Mouse (Mus musculus) forebrain, embryonic 10.5 days (tissue): ENCODE measurements around the gene Scarb1. TPM values are rescaled to one million over a fixed set of nuclear protein-coding genes. Genes with fewer than 3 reads are reported as not detected.
"Not testable (repeated sequence)": the region's sequence is repeated elsewhere in the genome, so short reads cannot be mapped to it uniquely, and the experiment has no call there.

Experiments
- DNase-seq: peaks from one replicate; pipeline ENCODE4 v3.0.0-alpha.2; 2017; ENCODE audit warnings: low spot score; ENCODE audit errors: extremely low spot score
- H3K27ac ChIP-seq: fragments of 300-500 bp; sonication (generic); 2 replicates; pipeline ENCODE4 v1.5.1; 2016; ENCODE audit warnings: mild to moderate bottlenecking
- H3K27me3 ChIP-seq: fragments of 300-500 bp; sonication (generic); 2 replicates; pipeline ENCODE4 v1.6.1; 2016; ENCODE audit warnings: mild to moderate bottlenecking; ENCODE audit not compliant: poor library complexity, severe bottlenecking
- H3K36me3 ChIP-seq: fragments of 300-500 bp; sonication (generic); replicated peaks from 2 replicates; pipeline ENCODE4 v1.6.1; 2016; ENCODE audit warnings: mild to moderate bottlenecking, moderate library complexity
- H3K4me1 ChIP-seq: fragments of 300-500 bp; sonication (generic); 2 replicates; pipeline ENCODE4 v1.6.1; 2016
- H3K4me3 ChIP-seq: fragments of 300-500 bp; sonication (generic); 2 replicates; pipeline ENCODE4 v1.5.1; 2016; ENCODE audit warnings: mild to moderate bottlenecking, moderate library complexity
- H3K9me3 ChIP-seq: fragments of 300-500 bp; sonication (generic); 2 replicates; pipeline ENCODE4 v1.6.1; 2016; ENCODE audit warnings: mild to moderate bottlenecking, moderate library complexity
- whole genome bisulfite sequencing: fragments of 180-500 bp; shearing (Covaris S2); methylation state at CpG from one replicate; pipeline ENCODE4 v1.1.7; 2016; 5-methylcytosine and 5-hydroxymethylcytosine counted together
- polyA plus RNA-seq: library from polyadenylated mRNA; unstranded; fragments of >200 nt; fragmentation: Nextera tagmentation; extraction: Ambion mirVana; gene quantifications from 2 replicates; pipeline ENCODE4 v1.2.1, GENCODE M21; 2016

Scarb1 gene
- 51.3 and 54.5 TPM in 2 replicates for polyA plus RNA-seq

GRCm38 (mm10) chr5:125340547-125341262 is at the start of gene Scarb1:
Gene Scarb1, minus strand, starts transcription at chr5:125341094.
- H3K27ac ChIP-seq: peak within 1 kb of the TSS; percentile 90
- peaks cover 48% of the 10 kb centered on the region for H3K4me1 ChIP-seq
- no peaks in the 10 kb centered on the region for H3K9me3 ChIP-seq
- peak; percentile 87 for DNase-seq
- under 1% methylated on average over 42 of the region's 42 CpGs for WGBS
- H3K4me3 ChIP-seq: peak within 1 kb of the TSS; percentile 94
- peaks cover 11% of the 10 kb centered on the region for H3K36me3 ChIP-seq
- no peaks in the 10 kb centered on the region for H3K27me3 ChIP-seq

GRCm38 (mm10) chr5:125389579-125390441 is 48.9 kb upstream of the Scarb1 start, which contains the start of gene Ubc:
Gene Ubc, minus strand, starts transcription at chr5:125390202.
- 2% methylated on average over 69 of the region's 69 CpGs for WGBS
- Histone ChIP-seq H3K9me3 (no peaks in the 10 kb centered on the region), H3K27ac (peak within 1 kb of the TSS; percentile 100), H3K4me3 (peak within 1 kb of the TSS; percentile 96), H3K27me3 (no peaks in the 10 kb centered on the region), H3K36me3 (peaks cover 26% of the 10 kb centered on the region), H3K4me1 (peaks cover 44% of the 10 kb centered on the region)
- DNase-seq: peak; percentile 90

- peak within 1 kb of the TSS; percentile 96 for H3K4me3 ChIP-seq
- peak; percentile 80 for DNase-seq
- peak within 1 kb of the TSS; percentile 100 for H3K27ac ChIP-seq
- H3K36me3 ChIP-seq: peaks cover 32% of the 10 kb centered on the region
- peaks cover 42% of the 10 kb centered on the region for H3K4me1 ChIP-seq
- H3K27me3 ChIP-seq: no peaks in the 10 kb centered on the region
- under 1% methylated on average over 41 of the region's 41 CpGs for WGBS
- no peaks in the 10 kb centered on the region for H3K9me3 ChIP-seq
These were observed 48.3 kb upstream of the Scarb1 start, which contains the start of gene Gm10382 for GRCm38 (mm10) chr5:125389131-125389578. Gene Gm10382, plus strand, starts transcription at chr5:125389322.

- Histone ChIP-seq H3K27me3 (no peaks in the 10 kb centered on the region), H3K9me3 (no peaks in the 10 kb centered on the region), H3K36me3 (peaks cover 36% of the 10 kb centered on the region), H3K4me1 (peaks cover 36% of the 10 kb centered on the region), H3K4me3 (peak overlapping the region; percentile 96), H3K27ac (peak overlapping the region; percentile 100)
- 33% methylated on average over 13 of the region's 13 CpGs for WGBS
- no peak for DNase-seq
These were observed 47.6 kb upstream of the Scarb1 start for GRCm38 (mm10) chr5:125388358-125389092.

GRCm38 (mm10) chr5:125387295-125387694 is 46.4 kb upstream of the Scarb1 start:
- H3K9me3 ChIP-seq, DNase-seq, H3K4me3 ChIP-seq, H3K27me3 ChIP-seq, H3K27ac ChIP-seq: not testable (repeated sequence)
- H3K4me1 ChIP-seq: peaks cover 24% of the 10 kb centered on the region
- WGBS: 92% methylated on average over 5 of the region's 6 CpGs
- H3K36me3 ChIP-seq: peaks cover 36% of the 10 kb centered on the region

GRCm38 (mm10) chr5:125385215-125385940 is 44.5 kb upstream of the Scarb1 start:
- peaks cover 36% of the 10 kb centered on the region for H3K36me3 ChIP-seq

GRCm38 (mm10) chr5:125384512-125385214 is 43.8 kb upstream of the Scarb1 start:
- Histone ChIP-seq H3K36me3 (peaks cover 36% of the 10 kb centered on the region), H3K4me1 (peaks cover 16% of the 10 kb centered on the region), H3K4me3 (no peak overlapping the region), H3K27ac (no peak overlapping the region), H3K9me3 (no peaks in the 10 kb centered on the region), H3K27me3 (no peaks in the 10 kb centered on the region)
- WGBS: 90% methylated on average over 2 of the region's 2 CpGs
- no peak for DNase-seq

More at GRCm38 (mm10) chr5:125385215-125385940, 44.5 kb upstream of the Scarb1 start:
- WGBS: 84% methylated on average over 8 of the region's 8 CpGs
- no peak for DNase-seq
- Histone ChIP-seq H3K9me3 (no peaks in the 10 kb centered on the region), H3K27me3 (no peaks in the 10 kb centered on the region), H3K27ac (no peak overlapping the region), H3K4me1 (peaks cover 22% of the 10 kb centered on the region), H3K4me3 (no peak overlapping the region)

GRCm38 (mm10) chr5:125383637-125384420 is 42.9 kb upstream of the Scarb1 start:
- WGBS: 83% methylated on average over 3 of the region's 3 CpGs
- H3K27ac ChIP-seq: no peak overlapping the region
- H3K36me3 ChIP-seq: peaks cover 35% of the 10 kb centered on the region
- H3K4me1 ChIP-seq: peaks cover 20% of the 10 kb centered on the region
- DNase-seq: no peak
- H3K4me3 ChIP-seq: no peak overlapping the region
- no peaks in the 10 kb centered on the region for H3K27me3 ChIP-seq
- H3K9me3 ChIP-seq: no peaks in the 10 kb centered on the region

GRCm38 (mm10) chr5:125382673-125383558 is 42.0 kb upstream of the Scarb1 start:
- no peaks in the 10 kb centered on the region for H3K27me3 ChIP-seq
- H3K27ac ChIP-seq: no peak overlapping the region
- 60% methylated on average over 6 of the region's 6 CpGs for WGBS
- no peak overlapping the region for H3K4me3 ChIP-seq
- H3K36me3 ChIP-seq: peaks cover 26% of the 10 kb centered on the region
- peak; percentile 58 for DNase-seq
- H3K4me1 ChIP-seq: peaks cover 18% of the 10 kb centered on the region
- H3K9me3 ChIP-seq: no peaks in the 10 kb centered on the region

GRCm38 (mm10) chr5:125381954-125382672 is 41.2 kb upstream of the Scarb1 start:
- Histone ChIP-seq H3K4me1 (peaks cover 18% of the 10 kb centered on the region), H3K36me3 (peaks cover 24% of the 10 kb centered on the region), H3K27me3 (no peaks in the 10 kb centered on the region), H3K27ac (no peak overlapping the region), H3K4me3 (no peak overlapping the region), H3K9me3 (no peaks in the 10 kb centered on the region)
- DNase-seq: no peak
- 85% methylated on average over 5 of the region's 5 CpGs for WGBS
